In the genomic region with DNA sequence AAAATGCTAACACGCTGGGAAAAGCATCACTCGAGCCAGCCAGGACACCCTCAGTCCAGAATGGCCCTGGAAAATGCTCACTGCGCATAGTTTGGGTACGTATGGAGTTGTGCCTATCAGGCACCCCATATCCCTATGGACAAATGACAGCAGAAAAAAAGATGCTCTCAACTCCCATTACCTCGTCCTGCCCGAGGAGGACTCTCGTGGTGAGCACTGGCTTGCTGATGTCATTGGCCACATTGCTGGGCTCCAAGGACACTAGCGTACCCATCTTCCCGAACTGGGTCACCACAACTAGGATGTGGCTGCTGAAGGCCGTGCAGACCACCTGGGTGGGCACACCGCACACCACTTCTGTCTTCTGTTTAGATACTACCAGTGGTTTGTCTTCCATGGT, we compare ENCODE assay signal across 8 mouse cellular contexts. TPM values are rescaled to one million over a fixed set of nuclear protein-coding genes. Genes with fewer than 3 reads are reported as not detected.
DNase-seq lines count a peak whose midpoint lies in the region; ATAC-seq and TF ChIP-seq lines count a peak whose summit lies in the region.

No protein-coding gene starts in this region.

- peaks cover 14% of the 10 kb centered on the region for H3K79me3 ChIP-seq in C2C12 (ENCODE audit: low read depth)

- no peaks in the 10 kb centered on the region for H3K27me3 ChIP-seq in C2C12 (ENCODE audit: control insufficient read depth, insufficient read depth, insufficient read length)
- no peaks in the 10 kb centered on the region for H3K27me3 ChIP-seq in forebrain, embryonic 14.5 days (replicated peaks; ENCODE audit: control insufficient read depth, insufficient read depth, low read length)
- H3K27me3 ChIP-seq in liver, embryonic 14.5 days (ENCODE audit: control insufficient read depth, insufficient read depth, low read length) = no peaks in the 10 kb centered on the region

- H3K4me2 ChIP-seq in forebrain, embryonic 14.5 days (ENCODE audit: low read length) = peak overlapping the region; percentile 93
- H3K4me2 ChIP-seq in liver, embryonic 14.5 days (ENCODE audit: low read depth) = peak overlapping the region; percentile 88

- no peak for TF ChIP-seq EP300 in liver, embryonic 14.5 days (IDR thresholded peaks at IDR 0.05; ENCODE audit: low read depth)

- H3K27ac ChIP-seq in forebrain, embryonic 14.5 days (ENCODE audit: low read depth, low read length) = peak overlapping the region; percentile 77; the same call in 1 of the 2 replicates
- H3K27ac ChIP-seq in liver, embryonic 14.5 days = no peak overlapping the region

- no peak for TF ChIP-seq CTCF in C2C12 (IDR thresholded peaks at IDR 0.05; ENCODE audit: control insufficient read depth, insufficient read depth, insufficient read length)
- no peak for TF ChIP-seq CTCF in liver, embryonic 14.5 days (IDR thresholded peaks at IDR 0.05; ENCODE audit: low read depth)

- DNase-seq in heart, adult 11 months = peak; percentile 92
- DNase-seq in heart, adult 18-20 months = no peak
- DNase-seq in forebrain, embryonic 14.5 days (ENCODE audit: low spot score) = no peak
- DNase-seq in liver, embryonic 14.5 days (ENCODE audit: low read depth in 3 of 3, low spot score in 3 of 3) = no peak
- no peak for DNase-seq in adrenal gland, adult 2 months
- no peak for DNase-seq in layer of hippocampus, adult 18-20 months (ENCODE audit: low spot score in 2 of 2)
- no peak for DNase-seq in right cerebral cortex, adult 2 months (ENCODE audit: low spot score in 2 of 2)

- peaks cover 18% of the 10 kb centered on the region for H3K79me2 ChIP-seq in C2C12 (ENCODE audit: control insufficient read depth, insufficient read depth)

- no peaks in the 10 kb centered on the region for H3K9me3 ChIP-seq in forebrain, embryonic 14.5 days (replicated peaks; ENCODE audit: control insufficient read depth, low read length)
- H3K9me3 ChIP-seq in liver, embryonic 14.5 days (ENCODE audit: control insufficient read depth, low read length) = no peaks in the 10 kb centered on the region

- H3ac ChIP-seq in C2C12 (ENCODE audit: control insufficient read depth, insufficient read length, low read depth) = peak overlapping the region; percentile 91

- peak overlapping the region; percentile 95 for H3K4me3 ChIP-seq in C2C12 (ENCODE audit: insufficient read depth, poor library complexity, severe bottlenecking)
- H3K4me3 ChIP-seq in forebrain, embryonic 14.5 days (ENCODE audit: low read depth, low read length) = peak overlapping the region; percentile 84
- H3K4me3 ChIP-seq in liver, embryonic 14.5 days (ENCODE audit: insufficient read depth in 1 of 2, low read depth in 2 of 2, low read length in 2 of 2) = peak overlapping the region; percentile 91 to 94

- peak; percentile 23 for ATAC-seq in forebrain, embryonic 14.5 days
- ATAC-seq in liver, embryonic 14.5 days (ENCODE audit: insufficient read depth) = no peak

- WGBS in forebrain, embryonic 14.5 days = 43% methylated on average over 11 of the region's 11 CpGs
- 26% methylated on average over 11 of the region's 11 CpGs for WGBS in liver, embryonic 14.5 days (ENCODE audit: insufficient replicate concordance)

- H3K36me3 ChIP-seq in C2C12 (ENCODE audit: control insufficient read depth, insufficient read depth) = peaks cover 30% of the 10 kb centered on the region
- H3K36me3 ChIP-seq in forebrain, embryonic 14.5 days (ENCODE audit: control insufficient read depth, insufficient read depth, low read length) = peaks cover 25% of the 10 kb centered on the region
- peaks cover 14% of the 10 kb centered on the region for H3K36me3 ChIP-seq in liver, embryonic 14.5 days (replicated peaks; ENCODE audit: control insufficient read depth, insufficient read depth, low read depth)

- H3K4me1 ChIP-seq in forebrain, embryonic 14.5 days (ENCODE audit: control insufficient read depth, insufficient read depth, low read length) = peaks cover 9% of the 10 kb centered on the region; the same call in 1 of the 2 replicates
- peaks cover 0 to 16% of the 10 kb centered on the region in 2 experiments; a peak in 3 of 4 replicates for H3K4me1 ChIP-seq in liver, embryonic 14.5 days (replicated peaks; ENCODE audit: control insufficient read depth in 2 of 2, insufficient read depth in 2 of 2, low read length in 1 of 2)

- H3K9ac ChIP-seq in forebrain, embryonic 14.5 days (ENCODE audit: low read length) = peak overlapping the region; percentile 86
- H3K9ac ChIP-seq in liver, embryonic 14.5 days (replicated peaks) = peak overlapping the region; percentile 82

TF ChIP-seq in C2C12, 6 proteins besides CTCF, POLR2A, EP300 and RAD21:
- TF ChIP-seq FOSL1 (IDR thresholded peaks at IDR 0.05; ENCODE audit: insufficient read depth, low read length, poor library complexity, severe bottlenecking) = no peak
- no peak for TF ChIP-seq MAX (IDR thresholded peaks at IDR 0.05)
- TF ChIP-seq USF1 (IDR thresholded peaks at IDR 0.05; ENCODE audit: low read depth) = no peak
- no peak for TF ChIP-seq MYOG (IDR thresholded peaks at IDR 0.05; ENCODE audit: control insufficient read depth, extremely low read depth, insufficient read length)
- TF ChIP-seq CEBPB (IDR thresholded peaks at IDR 0.05; ENCODE audit: low read depth) = no peak
- TF ChIP-seq MYOD1 (IDR thresholded peaks at IDR 0.05; ENCODE audit: control insufficient read depth, insufficient read length, low read depth) = no peak
TF ChIP-seq in C2C12: peak in this region for 0.

RNA-seq across cellular contexts. Expression of gene Gm26938, which starts 0.3 kb away (rescaled TPM):
- not detected for total RNA-seq in heart, adult 18-20 months (2021)
- 0.14 TPM for polyA plus RNA-seq in C2C12 (2012; fragmentation: generic; extraction: Trizol)
- not detected in 2 replicates for polyA plus RNA-seq in forebrain, embryonic 14.5 days (2014; fragmentation: Nextera tagmentation; extraction: Ambion mirVana)
- polyA plus RNA-seq in liver, embryonic 14.5 days (2012; rRNA removed) = not detected in 2 replicates
- not detected in 2 replicates for polyA plus RNA-seq in liver, embryonic 14.5 days (2014; fragmentation: Nextera tagmentation; extraction: Ambion mirVana)
- not detected for total RNA-seq in adrenal gland, adult 2 months (2021)
- not detected in 2 replicates for polyA plus RNA-seq in adrenal gland, adult 2 months (2012; rRNA removed)
- not detected for total RNA-seq in layer of hippocampus, adult 18-20 months (2021)

RNA-seq across cellular contexts. Expression of gene Psmg3, which starts 0.7 kb away (rescaled TPM):
- total RNA-seq in heart, adult 18-20 months (2021) = 10 to 100 TPM in 1 of 2 experiments, 1 to 10 TPM in 1; 8.1 to 10.1 TPM
- 68.8 TPM for polyA plus RNA-seq in C2C12 (2012; fragmentation: generic; extraction: Trizol)
- polyA plus RNA-seq in forebrain, embryonic 14.5 days (2014; fragmentation: Nextera tagmentation; extraction: Ambion mirVana) = 86.4 and 86.7 TPM in 2 replicates
- polyA plus RNA-seq in liver, embryonic 14.5 days (2012; rRNA removed) = 34.5 and 41.9 TPM in 2 replicates
- 46.5 and 56.0 TPM in 2 replicates for polyA plus RNA-seq in liver, embryonic 14.5 days (2014; fragmentation: Nextera tagmentation; extraction: Ambion mirVana)
- total RNA-seq in adrenal gland, adult 2 months (2021) = 10 to 100 TPM; 14.8 to 21.5 TPM
- polyA plus RNA-seq in adrenal gland, adult 2 months (2012; rRNA removed) = 18.3 and 20.8 TPM in 2 replicates
- 10 to 100 TPM; 20.7 to 21.8 TPM for total RNA-seq in layer of hippocampus, adult 18-20 months (2021)

RNA-seq across cellular contexts. Expression of gene Tmem184a, which starts 6.2 kb away (rescaled TPM):
- total RNA-seq in heart, adult 18-20 months (2021) = under 1 TPM; 0.21 to 0.60 TPM
- polyA plus RNA-seq in C2C12 (2012; fragmentation: generic; extraction: Trizol) = 0.13 TPM
- not detected in 2 replicates for polyA plus RNA-seq in forebrain, embryonic 14.5 days (2014; fragmentation: Nextera tagmentation; extraction: Ambion mirVana)
- 0.75 TPM in 2 replicates for polyA plus RNA-seq in liver, embryonic 14.5 days (2012; rRNA removed)
- 0.90 and 1.2 TPM in 2 replicates for polyA plus RNA-seq in liver, embryonic 14.5 days (2014; fragmentation: Nextera tagmentation; extraction: Ambion mirVana)
- total RNA-seq in adrenal gland, adult 2 months (2021) = under 1 TPM; 0.17 TPM
- 0.43 and 1.5 TPM in 2 replicates for polyA plus RNA-seq in adrenal gland, adult 2 months (2012; rRNA removed)
- total RNA-seq in layer of hippocampus, adult 18-20 months (2021) = under 1 TPM in 1 of 2 experiments, not detected in 1; 0.30 TPM

RNA-seq across cellular contexts. Expression of gene Mafk, which starts 34.6 kb away (rescaled TPM):
- 10 to 100 TPM; 37.3 to 39.7 TPM for total RNA-seq in heart, adult 18-20 months (2021)
- 11.9 TPM for polyA plus RNA-seq in C2C12 (2012; fragmentation: generic; extraction: Trizol)
- 7.5 and 11.7 TPM in 2 replicates for polyA plus RNA-seq in forebrain, embryonic 14.5 days (2014; fragmentation: Nextera tagmentation; extraction: Ambion mirVana)
- 21.6 and 23.0 TPM in 2 replicates for polyA plus RNA-seq in liver, embryonic 14.5 days (2012; rRNA removed)
- 20.7 and 22.7 TPM in 2 replicates for polyA plus RNA-seq in liver, embryonic 14.5 days (2014; fragmentation: Nextera tagmentation; extraction: Ambion mirVana)
- total RNA-seq in adrenal gland, adult 2 months (2021) = 10 to 100 TPM; 32.1 to 34.1 TPM
- polyA plus RNA-seq in adrenal gland, adult 2 months (2012; rRNA removed) = 28.8 and 29.8 TPM in 2 replicates
- total RNA-seq in layer of hippocampus, adult 18-20 months (2021) = 10 to 100 TPM; 10.3 to 13.0 TPM

RNA-seq across cellular contexts. Expression of gene Ints1, which starts 50.5 kb away (rescaled TPM):
- 10 to 100 TPM; 37.7 to 39.5 TPM for total RNA-seq in heart, adult 18-20 months (2021)
- polyA plus RNA-seq in C2C12 (2012; fragmentation: generic; extraction: Trizol) = 43.1 TPM
- 31.8 and 33.2 TPM in 2 replicates for polyA plus RNA-seq in forebrain, embryonic 14.5 days (2014; fragmentation: Nextera tagmentation; extraction: Ambion mirVana)
- 12.1 and 14.5 TPM in 2 replicates for polyA plus RNA-seq in liver, embryonic 14.5 days (2012; rRNA removed)
- polyA plus RNA-seq in liver, embryonic 14.5 days (2014; fragmentation: Nextera tagmentation; extraction: Ambion mirVana) = 13.5 and 17.5 TPM in 2 replicates
- total RNA-seq in adrenal gland, adult 2 months (2021) = 10 to 100 TPM; 50.6 to 55.9 TPM
- 77.2 and 91.0 TPM in 2 replicates for polyA plus RNA-seq in adrenal gland, adult 2 months (2012; rRNA removed)
- total RNA-seq in layer of hippocampus, adult 18-20 months (2021) = 10 to 100 TPM; 79.0 to 89.5 TPM
